Mouse (Mus musculus) adrenal gland, adult 8-10 months (tissue): ENCODE results near the gene Lmo2. TPM values are rescaled to one million over a fixed set of nuclear protein-coding genes. Genes with fewer than 3 reads are reported as not detected.
"Not testable (repeated sequence)": the region's sequence is repeated elsewhere in the genome, so short reads cannot be mapped to it uniquely, and the experiment has no call there.

Experiments
- DNase-seq: peaks from one replicate; pipeline ENCODE4 v3.0.0; 2022
- total RNA-seq, 4 experiments: library from RNA; stranded (reverse); gene quantifications; 2 replicates each; pipeline ENCODE4 v1.2.4; 2022

Gene Lmo2
- total RNA-seq, 4 experiments from 2014 or later, result 21.2 to 41.8 (median 31.3) TPM

- DNase-seq, result peak; percentile 43
Measured at GRCm38 (mm10) chr2:103982250-103982649, 24.5 kb downstream of the Lmo2 start.

- DNase-seq, result no peak
Measured at GRCm38 (mm10) chr2:103983146-103983545, 25.4 kb downstream of the Lmo2 start.

- not testable (repeated sequence) for DNase-seq
Measured at GRCm38 (mm10) chr2:103987595-103987994, 29.8 kb downstream of the Lmo2 start.

GRCm38 (mm10) chr2:103989724-103990123, 31.9 kb downstream of the Lmo2 start:
- DNase-seq, result no peak

GRCm38 (mm10) chr2:103991303-103991702, 33.5 kb downstream of the Lmo2 start:
- DNase-seq, result no peak

GRCm38 (mm10) chr2:103992162-103992561, 34.4 kb downstream of the Lmo2 start:
- no peak for DNase-seq

GRCm38 (mm10) chr2:103992618-103993332, 35.0 kb downstream of the Lmo2 start:
- no peak for DNase-seq

- no peak for DNase-seq
Measured at GRCm38 (mm10) chr2:104001076-104001475, 43.3 kb downstream of the Lmo2 start.

- DNase-seq, result no peak
Measured at GRCm38 (mm10) chr2:104001861-104002260, 44.1 kb downstream of the Lmo2 start.

- DNase-seq, result no peak
Measured at GRCm38 (mm10) chr2:104002711-104003413, 45.1 kb downstream of the Lmo2 start.

- DNase-seq, result no peak
Measured at GRCm38 (mm10) chr2:104007793-104008519, 50.2 kb downstream of the Lmo2 start.

- DNase-seq, result not testable (repeated sequence)
Measured at GRCm38 (mm10) chr2:104008853-104009252, 51.1 kb downstream of the Lmo2 start.

GRCm38 (mm10) chr2:104023096-104023495, 65.3 kb downstream of the Lmo2 start:
- no peak for DNase-seq

- no peak for DNase-seq
Measured at GRCm38 (mm10) chr2:104024656-104025055, 66.9 kb downstream of the Lmo2 start.

GRCm38 (mm10) chr2:104027458-104028138, 69.8 kb downstream of the Lmo2 start, which contains the start of gene Fbxo3:
Gene Fbxo3, plus strand, starts transcription at chr2:104027721.
- peak; percentile 87 for DNase-seq

- DNase-seq, result no peak
Measured at GRCm38 (mm10) chr2:104028139-104028723, 70.4 kb downstream of the Lmo2 start, which contains the start of gene 4931422A03Rik. Gene 4931422A03Rik, minus strand, starts transcription at chr2:104028361.

GRCm38 (mm10) chr2:104029074-104029473, 71.3 kb downstream of the Lmo2 start:
- no peak for DNase-seq

- no peak for DNase-seq
Measured at GRCm38 (mm10) chr2:104030381-104030780, 72.6 kb downstream of the Lmo2 start.
